Mouse (Mus musculus) left cerebral cortex, postnatal 14 days (tissue): ENCODE data around the gene Zfp664. TPM values are rescaled to one million over a fixed set of nuclear protein-coding genes. Genes with fewer than 3 reads are reported as not detected.

Experiments used
- DNase-seq, 2 experiments: peaks; one replicate each; pipeline ENCODE4 v3.0.0; 2021 to 2022; ENCODE audit warnings: low spot score in 2 of 2, mixed read lengths in 1 of 2
- intact Hi-C: fragments of 180-260 bp; cut with DNase I; formaldehyde crosslinking; loops from one replicate; pipeline ENCODE4 v1.15.1; 2025
- long read RNA-seq, 2 experiments: library from polyadenylated mRNA; stranded (forward); transcript quantifications; one replicate each; pipeline ENCODE4 v2.0.0; 2021
- total RNA-seq, 2 experiments: library from RNA; stranded (reverse); gene quantifications; 2 replicates each; pipeline ENCODE4 v1.2.3; 2021

Zfp664 gene
- 10 to 100 TPM; 55.7 to 60.3 TPM for total RNA-seq
- long read RNA-seq, experiment 1, full-length matches to known transcripts = 6 of 21 reads
- long read RNA-seq, experiment 1, partial matches to known transcripts = 0 of 21 reads
- long read RNA-seq, experiment 1, other reads (novel, unspliced or antisense) = 15 of 21 reads
- long read RNA-seq, experiment 2, full-length matches to known transcripts = 2 of 22 reads
- long read RNA-seq, experiment 2, partial matches to known transcripts = 0 of 22 reads
- long read RNA-seq, experiment 2, other reads (novel, unspliced or antisense) = 20 of 22 reads

- peak; percentile 98 to 99 for DNase-seq
- intact Hi-C loops = no loop called here
Measured at GRCm38 (mm10) chr5:124862013-124862866, at the start of gene Zfp664, which contains the start of gene Ccdc92. TSS of gene Zfp664 (plus strand) at chr5:124862691. TSS of gene Ccdc92 (minus strand) at chr5:124862424.

- intact Hi-C loops = no loop called here
- no peak for DNase-seq
Measured at GRCm38 (mm10) chr5:124814797-124815196, 47.7 kb upstream of the Zfp664 start.

- no peak for DNase-seq
- intact Hi-C loops = no loop called here
Measured at GRCm38 (mm10) chr5:124817050-124817449, 45.4 kb upstream of the Zfp664 start.

- intact Hi-C loops = no loop called here
- no peak for DNase-seq
Measured at GRCm38 (mm10) chr5:124822128-124822894, 40.2 kb upstream of the Zfp664 start.

GRCm38 (mm10) chr5:124830331-124830730, 32.2 kb upstream of the Zfp664 start:
- DNase-seq = no peak
- intact Hi-C loops = no loop called here

- intact Hi-C loops = no loop called here
- DNase-seq = no peak
Measured at GRCm38 (mm10) chr5:124835218-124835617, 27.3 kb upstream of the Zfp664 start.

- no peak for DNase-seq
- intact Hi-C loops = no loop called here
Measured at GRCm38 (mm10) chr5:124836075-124836474, 26.4 kb upstream of the Zfp664 start.

GRCm38 (mm10) chr5:124836621-124837020, 25.9 kb upstream of the Zfp664 start:
- no peak for DNase-seq
- intact Hi-C loops = no loop called here

- intact Hi-C loops = no loop called here
Measured at GRCm38 (mm10) chr5:124840202-124840601, 22.3 kb upstream of the Zfp664 start.

GRCm38 (mm10) chr5:124840669-124841068, 21.8 kb upstream of the Zfp664 start:
- DNase-seq = no peak
- intact Hi-C loops = no loop called here

More at GRCm38 (mm10) chr5:124840202-124840601, 22.3 kb upstream of the Zfp664 start:
- no peak for DNase-seq

- no peak for DNase-seq
- intact Hi-C loops = no loop called here
Measured at GRCm38 (mm10) chr5:124843386-124843785, 19.1 kb upstream of the Zfp664 start.

- DNase-seq = no peak
Measured at GRCm38 (mm10) chr5:124844929-124845328, 17.6 kb upstream of the Zfp664 start.

GRCm38 (mm10) chr5:124847014-124847413, 15.5 kb upstream of the Zfp664 start:
- intact Hi-C loops = no loop called here
- DNase-seq = no peak

More at GRCm38 (mm10) chr5:124844929-124845328, 17.6 kb upstream of the Zfp664 start:
- intact Hi-C loops = no loop called here

- intact Hi-C loops = no loop called here
Measured at GRCm38 (mm10) chr5:124848994-124849393, 13.5 kb upstream of the Zfp664 start.

GRCm38 (mm10) chr5:124851572-124851971, 10.9 kb upstream of the Zfp664 start:
- intact Hi-C loops = no loop called here
- no peak for DNase-seq

More at GRCm38 (mm10) chr5:124848994-124849393, 13.5 kb upstream of the Zfp664 start:
- DNase-seq = no peak

GRCm38 (mm10) chr5:124852294-124852693, 10.2 kb upstream of the Zfp664 start:
- intact Hi-C loops = no loop called here

GRCm38 (mm10) chr5:124853079-124853478, 9.4 kb upstream of the Zfp664 start:
- peak in 1 of 2 experiments; percentile 70 for DNase-seq
- intact Hi-C loops = no loop called here

More at GRCm38 (mm10) chr5:124852294-124852693, 10.2 kb upstream of the Zfp664 start:
- DNase-seq = no peak

GRCm38 (mm10) chr5:124854202-124854601, 8.3 kb upstream of the Zfp664 start:
- no peak for DNase-seq
- intact Hi-C loops = no loop called here

GRCm38 (mm10) chr5:124860013-124860412, 2.5 kb upstream of the Zfp664 start:
- DNase-seq = peak; percentile 35 to 36
- intact Hi-C loops = no loop called here

- intact Hi-C loops = no loop called here
- DNase-seq = no peak
Measured at GRCm38 (mm10) chr5:124861463-124861862, 1.0 kb upstream of the Zfp664 start.
